Mouse (Mus musculus) heart, embryonic 12.5 days (tissue): ENCODE results near the gene Ank3. TPM values are rescaled to one million over a fixed set of nuclear protein-coding genes. Genes with fewer than 3 reads are reported as not detected.

Source experiments
- ATAC-seq: fragments of 200-750 bp; cut with Nextera tagmentation; 2 replicates; pipeline ENCODE4 v1.8.0; 2017; ENCODE audit warnings: moderate TSS enrichment, moderate library complexity; ENCODE audit not compliant: insufficient number of reproducible peaks, low FRiP score
- H3K27ac ChIP-seq: fragments of 300-500 bp; sonication (generic); 2 replicates; pipeline ENCODE4 v1.5.1; 2016; ENCODE audit warnings: mild to moderate bottlenecking, moderate library complexity; ENCODE audit not compliant: poor library complexity, severe bottlenecking
- H3K27me3 ChIP-seq: fragments of 300-500 bp; sonication (generic); replicated peaks from 2 replicates; pipeline ENCODE4 v1.6.1; 2016; ENCODE audit warnings: mild to moderate bottlenecking, moderate library complexity
- H3K36me3 ChIP-seq: fragments of 300-500 bp; sonication (generic); 2 replicates; pipeline ENCODE4 v1.6.1; 2016; ENCODE audit warnings: mild to moderate bottlenecking, moderate library complexity
- H3K4me1 ChIP-seq: fragments of 300-500 bp; sonication (generic); replicated peaks from 2 replicates; pipeline ENCODE4 v1.6.1; 2016; ENCODE audit warnings: mild to moderate bottlenecking
- H3K4me2 ChIP-seq: fragments of 300-500 bp; sonication (generic); 2 replicates; pipeline ENCODE4 v1.6.1; 2016; ENCODE audit warnings: mild to moderate bottlenecking, moderate library complexity
- H3K4me3 ChIP-seq: fragments of 300-500 bp; sonication (generic); 2 replicates; pipeline ENCODE4 v1.5.1; 2016; ENCODE audit warnings: mild to moderate bottlenecking
- H3K9ac ChIP-seq: fragments of 300-500 bp; sonication (generic); 2 replicates; pipeline ENCODE4 v1.6.1; 2016; ENCODE audit warnings: mild to moderate bottlenecking, moderate library complexity
- H3K9me3 ChIP-seq: fragments of 300-500 bp; sonication (generic); replicated peaks from 2 replicates; pipeline ENCODE4 v1.6.1; 2016; ENCODE audit warnings: mild to moderate bottlenecking, moderate library complexity
- WGBS: fragments of 180-500 bp; shearing (Covaris S2); methylation state at CpG from one replicate; pipeline ENCODE4 v1.1.7; 2016; 5-methylcytosine and 5-hydroxymethylcytosine counted together
- polyA plus RNA-seq: library from polyadenylated mRNA; unstranded; fragments of >200 nt; fragmentation: Nextera tagmentation; extraction: Ambion mirVana; gene quantifications from 2 replicates; pipeline ENCODE4 v1.2.1, GENCODE M21; 2016

The Ank3 gene
- polyA plus RNA-seq, 1 experiment from 2014 or later, result 61.9 TPM

- Histone ChIP-seq H3K4me3 (no peak overlapping the region), H3K4me1 (peaks cover 18% of the 10 kb centered on the region), H3K27ac (no peak overlapping the region), H3K9ac (no peak overlapping the region), H3K4me2 (no peak overlapping the region), H3K9me3 (no peaks in the 10 kb centered on the region), H3K27me3 (no peaks in the 10 kb centered on the region), H3K36me3 (no peaks in the 10 kb centered on the region)
- whole genome bisulfite sequencing, result 79% methylated on average over 7 of the region's 7 CpGs
- ATAC-seq, result no peak
Measured at GRCm38 (mm10) chr10:69736241-69736640, 337.7 kb downstream of the Ank3 start.

- Histone ChIP-seq H3K27ac (no peak overlapping the region), H3K36me3 (no peaks in the 10 kb centered on the region), H3K9me3 (no peaks in the 10 kb centered on the region), H3K4me1 (peaks cover 16% of the 10 kb centered on the region), H3K9ac (no peak overlapping the region), H3K4me2 (no peak overlapping the region), H3K4me3 (no peak overlapping the region), H3K27me3 (no peaks in the 10 kb centered on the region)
- 61% methylated on average over 5 of the region's 5 CpGs for WGBS
- ATAC-seq, result no peak
Measured at GRCm38 (mm10) chr10:69738741-69739271, 340.2 kb downstream of the Ank3 start.

- Histone ChIP-seq H3K9ac (no peak overlapping the region), H3K9me3 (no peaks in the 10 kb centered on the region), H3K27ac (no peak overlapping the region), H3K27me3 (no peaks in the 10 kb centered on the region), H3K4me1 (peaks cover 22% of the 10 kb centered on the region), H3K4me3 (no peak overlapping the region), H3K4me2 (no peak overlapping the region), H3K36me3 (no peaks in the 10 kb centered on the region)
- ATAC-seq, result no peak
- WGBS, result 64% methylated on average over 3 of the region's 3 CpGs
Measured at GRCm38 (mm10) chr10:69742528-69742927, 344.0 kb downstream of the Ank3 start.

GRCm38 (mm10) chr10:69744181-69744580 lies 345.6 kb downstream of the Ank3 start:
- H3K9me3 ChIP-seq, result no peaks in the 10 kb centered on the region
- no peak overlapping the region for H3K9ac ChIP-seq
- no peak for ATAC-seq
- no peak overlapping the region for H3K27ac ChIP-seq
- H3K36me3 ChIP-seq, result no peaks in the 10 kb centered on the region
- WGBS, result 72% methylated on average over 8 of the region's 8 CpGs
- no peak overlapping the region for H3K4me3 ChIP-seq
- H3K4me2 ChIP-seq, result no peak overlapping the region
- peaks cover 25% of the 10 kb centered on the region for H3K4me1 ChIP-seq
- no peaks in the 10 kb centered on the region for H3K27me3 ChIP-seq

GRCm38 (mm10) chr10:69744871-69745270 lies 346.3 kb downstream of the Ank3 start:
- WGBS, result 76% methylated on average over 5 of the region's 5 CpGs
- ATAC-seq, result no peak
- Histone ChIP-seq H3K36me3 (no peaks in the 10 kb centered on the region), H3K27ac (no peak overlapping the region), H3K4me1 (peaks cover 21% of the 10 kb centered on the region; the same call in 1 of the 2 replicates), H3K27me3 (no peaks in the 10 kb centered on the region), H3K4me3 (no peak overlapping the region), H3K9me3 (no peaks in the 10 kb centered on the region), H3K9ac (no peak overlapping the region), H3K4me2 (no peak overlapping the region)

- Histone ChIP-seq H3K9me3 (no peaks in the 10 kb centered on the region), H3K27me3 (no peaks in the 10 kb centered on the region), H3K9ac (no peak overlapping the region), H3K27ac (no peak overlapping the region), H3K4me3 (no peak overlapping the region), H3K36me3 (no peaks in the 10 kb centered on the region), H3K4me2 (no peak overlapping the region), H3K4me1 (peaks cover 18% of the 10 kb centered on the region; the same call in 1 of the 2 replicates)
- WGBS, result 68% methylated on average over 8 of the region's 8 CpGs
- no peak for ATAC-seq
Measured at GRCm38 (mm10) chr10:69746322-69746721, 347.7 kb downstream of the Ank3 start.

GRCm38 (mm10) chr10:69746730-69747129 lies 348.2 kb downstream of the Ank3 start:
- Histone ChIP-seq H3K36me3 (no peaks in the 10 kb centered on the region), H3K4me3 (no peak overlapping the region), H3K27me3 (no peaks in the 10 kb centered on the region), H3K9ac (no peak overlapping the region), H3K4me1 (peaks cover 21% of the 10 kb centered on the region; the same call in 1 of the 2 replicates), H3K4me2 (no peak overlapping the region), H3K27ac (no peak overlapping the region), H3K9me3 (no peaks in the 10 kb centered on the region)
- 58% methylated on average over 5 of the region's 5 CpGs for WGBS
- no peak for ATAC-seq

GRCm38 (mm10) chr10:69751416-69751815 lies 352.8 kb downstream of the Ank3 start:
- Histone ChIP-seq H3K4me3 (no peak overlapping the region), H3K27ac (no peak overlapping the region), H3K9me3 (no peaks in the 10 kb centered on the region), H3K9ac (no peak overlapping the region), H3K36me3 (no peaks in the 10 kb centered on the region), H3K4me2 (no peak overlapping the region), H3K27me3 (no peaks in the 10 kb centered on the region), H3K4me1 (peaks cover 16% of the 10 kb centered on the region)
- no peak for ATAC-seq
- WGBS, result 49% methylated on average over 7 of the region's 7 CpGs

- H3K27ac ChIP-seq, result no peak overlapping the region
- no peaks in the 10 kb centered on the region for H3K36me3 ChIP-seq
- H3K4me2 ChIP-seq, result no peak overlapping the region
- 78% methylated on average over 11 of the region's 11 CpGs for WGBS
- ATAC-seq, result no peak
- no peak overlapping the region for H3K4me3 ChIP-seq
- H3K9me3 ChIP-seq, result no peaks in the 10 kb centered on the region
- peaks cover 19% of the 10 kb centered on the region for H3K4me1 ChIP-seq
- no peak overlapping the region for H3K9ac ChIP-seq
- no peaks in the 10 kb centered on the region for H3K27me3 ChIP-seq
Measured at GRCm38 (mm10) chr10:69753464-69753863, 354.9 kb downstream of the Ank3 start.

GRCm38 (mm10) chr10:69756956-69757672 lies 358.5 kb downstream of the Ank3 start:
- no peak for ATAC-seq
- WGBS, result 52% methylated on average over 4 of the region's 4 CpGs
- Histone ChIP-seq H3K4me2 (no peak overlapping the region), H3K9me3 (no peaks in the 10 kb centered on the region), H3K9ac (no peak overlapping the region), H3K27ac (no peak overlapping the region), H3K4me3 (no peak overlapping the region), H3K36me3 (no peaks in the 10 kb centered on the region), H3K27me3 (no peaks in the 10 kb centered on the region), H3K4me1 (peaks cover 19% of the 10 kb centered on the region)

- H3K36me3 ChIP-seq, result no peaks in the 10 kb centered on the region
- peaks cover 11% of the 10 kb centered on the region; the same call in 1 of the 2 replicates for H3K4me1 ChIP-seq
Measured at GRCm38 (mm10) chr10:69762977-69763376, 364.4 kb downstream of the Ank3 start.

More at GRCm38 (mm10) chr10:69762977-69763376, 364.4 kb downstream of the Ank3 start:
- Histone ChIP-seq H3K27ac (no peak overlapping the region), H3K4me3 (no peak overlapping the region), H3K9ac (no peak overlapping the region), H3K4me2 (no peak overlapping the region), H3K27me3 (no peaks in the 10 kb centered on the region), H3K9me3 (no peaks in the 10 kb centered on the region)
- 73% methylated on average over 7 of the region's 7 CpGs for WGBS
- no peak for ATAC-seq
